In genomic region chr10:62919925-62920765, GRCm38 (mm10) we compare ENCODE assay signal across 8 mouse cellular contexts. TPM values are rescaled to one million over a fixed set of nuclear protein-coding genes. Genes with fewer than 3 reads are reported as not detected.
DNase-seq lines count a peak whose midpoint lies in the region; ATAC-seq lines count a peak whose summit lies in the region.

TSS of gene Slc25a16 (plus strand) at chr10:62920633.

- no peaks in the 10 kb centered on the region; the same call in 1 of the 2 replicates for H3K4me1 ChIP-seq in intestine, embryonic 14.5 days (replicated peaks; ENCODE audit: control insufficient read depth, insufficient read depth, low read length)

- H3K9me3 ChIP-seq in intestine, embryonic 14.5 days (ENCODE audit: control insufficient read depth, low read length), result no peaks in the 10 kb centered on the region

- H3K36me3 ChIP-seq in intestine, embryonic 14.5 days (ENCODE audit: control insufficient read depth, insufficient read depth, low read length), result no peaks in the 10 kb centered on the region

- H3K27me3 ChIP-seq in intestine, embryonic 14.5 days (replicated peaks; ENCODE audit: control insufficient read depth, insufficient read depth, low read length), result no peaks in the 10 kb centered on the region

- peak within 1 kb of the TSS; percentile 82 for H3K27ac ChIP-seq in intestine, embryonic 14.5 days (ENCODE audit: low read depth)

- 3% methylated on average over 47 of the region's 50 CpGs for WGBS in intestine, embryonic 14.5 days

- peak; percentile 94 to 95 for DNase-seq in adrenal gland, adult 18-20 months (ENCODE audit: low spot score in 2 of 2)
- DNase-seq in embryo, embryonic 11 days, result peak; percentile 98
- peak; percentile 87 for DNase-seq in gastrocnemius, postnatal 25 days
- DNase-seq in intestine, embryonic 14.5 days (ENCODE audit: low spot score), result peak; percentile 97
- DNase-seq in left cerebral cortex, postnatal 14 days (ENCODE audit: low spot score in 2 of 2), result peak; percentile 94
- peak; percentile 94 for DNase-seq in mesoderm, embryonic 11.5 days (ENCODE audit: low read depth, low spot score)
- peak; percentile 84 to 88 for DNase-seq in right cerebral cortex, postnatal 36 days (ENCODE audit: low spot score in 2 of 2)
- DNase-seq in yolk sac, embryonic 10.5 days (ENCODE audit: low spot score), result peak; percentile 92

- peak; percentile 99 for ATAC-seq in intestine, embryonic 14.5 days (replicated peaks; ENCODE audit: low FRiP score, low TSS enrichment, low read depth)

- H3K4me3 ChIP-seq in intestine, embryonic 14.5 days (ENCODE audit: low read depth, low read length), result peak within 1 kb of the TSS; percentile 99

- intact Hi-C loops in left cerebral cortex, postnatal 14 days (cut with DNase I), result loop anchor here (5.0 kb wide), 1 partner anchor 62 kb away; the partner anchor contains the start of gene Rufy2

- peak within 1 kb of the TSS; percentile 91 for H3K9ac ChIP-seq in intestine, embryonic 14.5 days (ENCODE audit: low read length)

- peak within 1 kb of the TSS; percentile 95 for H3K4me2 ChIP-seq in intestine, embryonic 14.5 days (ENCODE audit: low read length)

RNA-seq across cellular contexts. Expression of gene Slc25a16, which starts in this region (rescaled TPM):
- 10 to 100 TPM; 29.6 to 42.8 TPM for total RNA-seq in adrenal gland, adult 18-20 months (2021)
- 10 to 100 TPM; 14.6 to 15.7 TPM for total RNA-seq in gastrocnemius, postnatal 25 days (2021)
- 12.7 and 14.5 TPM in 2 replicates for polyA plus RNA-seq in intestine, embryonic 14.5 days (2014; fragmentation: Nextera tagmentation; extraction: Ambion mirVana)
- 10 to 100 TPM; 41.0 to 42.8 TPM for total RNA-seq in left cerebral cortex, postnatal 14 days (2021)

Comparison
In these comparisons a context has a peak if more than half of its experiments do, and no peak if none do; other contexts are left out.
1. Peak in every context shown above with its lines: DNase-seq, ATAC-seq, H3K4me3 ChIP-seq and H3K27ac ChIP-seq.